Mouse (Mus musculus) heart, postnatal 0 days (tissue): ENCODE measurements at regions not wholly inside any gene's neighbourhood (a gene's known extent, or its start where the extent isn't known, plus 50 kb on each side); places are given as distances from the start of the nearest gene placed in this dataset.
"Not testable (repeated sequence)": the region's sequence is repeated elsewhere in the genome, so short reads cannot be mapped to it uniquely, and the experiment has no call there.

Source experiments
- CTCF ChIP-seq: IDR thresholded peaks from 2 replicates; pipeline ENCODE4 v1.5.1; 2016; ENCODE audit warnings: antibody characterized with exemption, control low read depth, low read depth
- EP300 ChIP-seq: IDR thresholded peaks from 2 replicates; pipeline ENCODE4 v1.6.1; 2016; ENCODE audit warnings: antibody characterized with exemption, low read depth

- not testable (repeated sequence) for TF ChIP-seq CTCF, EP300
Measured at GRCm38 (mm10) chr6:41137401-41137777, 102.1 kb upstream of the 2210010C04Rik start.
